Mouse (Mus musculus) Patski (cell line): ENCODE measurements at regions not wholly inside any gene's neighbourhood (a gene's known extent, or its start where the extent isn't known, plus 50 kb on each side); places are given as distances from the start of the nearest gene placed in this dataset.

Experiments
- ATAC-seq: fragments of 100-300 bp; one replicate; pipeline ENCODE4 v1.8.0; 2021
- CTCF ChIA-PET: fragments of 350-600 bp; sonication (Branson Sonifier 250); formaldehyde crosslinking; loops from one replicate; lab custom pipeline; 2022; ENCODE audit warnings: inconsistent platforms; lab: Charles Lee
- POLR2A ChIA-PET: fragments of 350-600 bp; sonication (Branson Sonifier 250); formaldehyde crosslinking; loops from one replicate; lab custom pipeline; 2022; ENCODE audit warnings: antibody characterized with exemption, inconsistent platforms; lab: Charles Lee
- DNase-seq: peaks from one replicate; pipeline ENCODE4 v3.0.0-alpha.2; 2011; ENCODE audit warnings: low read depth, low spot score
- H3K27me3 ChIP-seq: fragments of 371-371 bp; one replicate; pipeline ENCODE4 v1.5.1; 2021
- CTCF ChIP-seq: fragments of 100-300 bp; IDR thresholded peaks from one replicate; pipeline ENCODE4 v1.5.1; 2021
- in situ Hi-C: fragments of 300-500 bp; cut with MboI; formaldehyde crosslinking; loops from 3 replicates; pipeline ENCODE4 v1.11.1; 2018; ENCODE audit warnings: low pct_unique_long_range_greater_than_20kb, mixed read lengths

DNA sequence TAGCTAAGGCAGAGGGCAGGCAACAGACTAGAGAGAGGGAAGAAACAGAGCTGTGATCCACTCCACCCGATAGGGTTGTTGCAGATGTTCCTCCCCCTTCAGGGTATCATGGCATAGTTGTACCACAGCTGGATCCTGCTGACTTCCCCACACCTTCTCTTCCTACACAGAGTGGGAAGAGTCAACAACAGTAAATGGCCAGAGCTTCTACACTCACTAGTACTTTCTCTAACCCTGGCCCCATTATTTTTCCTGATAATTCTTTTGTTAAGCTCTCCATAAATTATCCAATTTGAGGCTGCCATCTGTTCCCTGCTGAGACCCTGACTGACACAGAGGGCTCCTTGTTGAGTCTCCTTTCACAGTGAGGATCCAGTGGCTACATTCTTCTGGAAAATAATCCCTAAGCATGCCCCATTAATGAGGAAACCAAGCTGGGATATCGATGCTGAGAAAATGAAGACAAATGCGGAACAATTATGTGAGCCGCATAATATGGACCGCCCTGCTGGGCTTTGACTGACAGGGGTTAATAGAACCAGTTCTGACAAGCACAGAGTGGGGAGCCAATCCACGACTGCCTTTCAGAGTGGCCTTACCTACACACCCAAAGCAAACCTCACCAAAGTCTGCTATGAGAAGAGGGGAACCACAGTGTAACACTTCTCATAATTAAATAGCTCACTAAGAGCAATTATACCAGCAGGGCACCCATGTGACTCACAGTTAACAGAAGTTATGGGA, 537.7 kb upstream of the Jmjd1c start:
- POLR2A ChIA-PET = no interaction called here
- no peak for TF ChIP-seq CTCF
- CTCF ChIA-PET = interaction anchor here (1.2 to 1.3 kb wide), 2 partner anchors 12 to 19 kb away, joined by 3 to 4 read pairs; no protein-coding TSS in a partner anchor
- no peak for ATAC-seq
- no peak for DNase-seq
- H3K27me3 ChIP-seq = no peaks in the 10 kb centered on the region
- in situ Hi-C loops = no loop called here

- no peak for TF ChIP-seq CTCF
- ATAC-seq (no peak), DNase-seq (no peak)
- ChIA-PET CTCF (no interaction called here), POLR2A (no interaction called here)
- no peaks in the 10 kb centered on the region for H3K27me3 ChIP-seq
- in situ Hi-C loops = no loop called here
These were observed 530.6 kb upstream of the Jmjd1c start for GRCm38 (mm10) chr10:66565374-66565773.

- DNase-seq = no peak
- in situ Hi-C loops = loop anchor here (10.0 kb wide), 1 partner anchor 1820 kb away; no protein-coding TSS in a partner anchor
- peak; percentile 64 for TF ChIP-seq CTCF
- peak; percentile 60 for ATAC-seq
- CTCF ChIA-PET = interaction anchor here (0.9 kb wide), 1 partner anchor 12 kb away, joined by 3 read pairs; no protein-coding TSS in a partner anchor
- POLR2A ChIA-PET = no interaction called here
- no peaks in the 10 kb centered on the region for H3K27me3 ChIP-seq
These were observed 520.9 kb upstream of the Jmjd1c start for GRCm38 (mm10) chr10:66574846-66575535.

GRCm38 (mm10) chr10:66593001-66593400, 502.9 kb upstream of the Jmjd1c start:
- peaks cover 5% of the 10 kb centered on the region for H3K27me3 ChIP-seq
- in situ Hi-C loops = no loop called here
- DNase-seq (no peak), ATAC-seq (no peak)
- CTCF ChIA-PET = no interaction called here
- no peak for TF ChIP-seq CTCF
- POLR2A ChIA-PET = no interaction called here

DNA sequence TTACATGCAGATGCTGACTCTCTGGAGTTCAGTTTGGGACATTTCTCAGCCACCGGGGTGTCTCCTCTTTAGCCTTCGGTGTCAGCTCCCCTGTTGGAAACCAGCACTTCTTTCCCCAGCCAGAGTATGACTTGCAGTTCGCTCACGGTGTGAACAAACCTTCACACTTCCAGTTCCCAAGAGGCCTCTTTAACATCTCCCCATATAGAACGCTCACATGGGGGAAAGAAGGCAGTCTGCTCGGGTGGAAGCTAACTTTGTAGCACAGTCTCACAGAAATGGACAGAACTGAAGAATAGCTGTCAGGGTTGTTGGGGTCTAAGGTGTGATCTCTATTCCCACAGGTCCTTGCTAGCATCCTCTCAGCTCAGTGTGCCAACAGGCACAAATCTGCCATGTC, 502.4 kb upstream of the Jmjd1c start:
- H3K27me3 ChIP-seq = peaks cover 5% of the 10 kb centered on the region
- DNase-seq (no peak), ATAC-seq (no peak)
- in situ Hi-C loops = no loop called here
- POLR2A ChIA-PET = no interaction called here
- CTCF ChIA-PET = no interaction called here
- no peak for TF ChIP-seq CTCF

DNA sequence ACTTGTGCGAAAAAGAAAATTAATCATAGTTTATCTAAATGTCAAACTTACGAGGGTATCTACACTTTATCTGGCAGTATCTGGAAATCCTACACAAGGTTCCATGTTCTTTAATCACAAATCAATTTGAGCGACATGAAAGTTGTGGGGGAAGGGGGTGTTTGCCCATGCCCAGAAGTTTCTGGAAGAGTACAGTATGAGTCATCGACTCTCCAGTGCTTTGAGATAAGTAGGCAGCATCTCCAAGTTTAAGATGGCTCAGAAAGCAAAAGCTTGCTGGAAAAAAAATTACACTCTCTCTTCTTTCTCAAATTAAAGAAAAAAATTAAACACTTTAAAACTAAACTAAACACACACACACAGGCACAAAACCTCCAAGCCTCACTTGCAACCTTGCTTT, 498.0 kb upstream of the Jmjd1c start:
- H3K27me3 ChIP-seq = peaks cover 9% of the 10 kb centered on the region
- ChIA-PET POLR2A (no interaction called here), CTCF (interaction anchor here (0.8 kb wide), 1 partner anchor 25 kb away, joined by 3 read pairs; no protein-coding TSS in a partner anchor)
- in situ Hi-C loops = no loop called here
- ATAC-seq = no peak
- DNase-seq = no peak
- no peak for TF ChIP-seq CTCF

DNA sequence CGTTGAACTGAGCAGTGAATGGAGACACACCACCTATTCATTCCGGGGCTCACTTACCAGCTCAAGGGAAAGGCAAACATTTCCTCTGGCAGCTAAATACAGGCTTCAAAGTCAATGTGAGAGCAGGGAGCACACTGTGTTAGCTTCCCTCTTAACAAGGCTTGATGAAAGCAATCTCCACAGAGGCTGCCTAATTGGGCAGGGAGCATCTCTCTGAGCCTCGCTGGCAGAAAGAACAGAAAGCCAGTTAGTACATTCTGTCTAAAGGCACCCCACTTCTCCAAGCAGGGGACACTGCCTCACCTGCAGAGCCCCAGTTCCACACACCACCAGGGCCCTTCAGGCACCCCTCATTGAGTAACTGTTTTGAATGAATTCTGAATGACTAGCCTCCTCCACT, 488.8 kb upstream of the Jmjd1c start:
- ATAC-seq (no peak), DNase-seq (no peak)
- CTCF ChIA-PET = no interaction called here
- TF ChIP-seq CTCF = no peak
- POLR2A ChIA-PET = no interaction called here
- H3K27me3 ChIP-seq = no peaks in the 10 kb centered on the region
- in situ Hi-C loops = no loop called here

DNA sequence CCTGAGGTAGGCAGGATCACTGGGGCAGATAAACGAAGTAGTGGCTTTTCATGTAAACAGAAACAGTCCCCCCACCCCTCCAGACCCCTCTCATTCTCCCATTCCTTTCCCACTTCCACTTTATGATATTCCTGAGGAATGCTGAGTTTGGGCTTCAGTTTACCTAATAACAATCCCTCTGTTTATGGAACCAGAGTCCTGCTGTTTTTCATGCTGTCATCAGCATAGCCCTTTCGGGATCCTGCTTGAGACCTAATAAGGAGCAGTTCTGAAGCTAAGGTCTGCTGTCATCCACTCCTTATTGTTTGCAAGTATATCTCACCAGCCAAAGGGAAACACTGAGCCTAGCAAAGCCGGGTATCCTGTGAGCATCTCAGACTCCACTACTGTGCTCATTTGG, 479.6 kb upstream of the Jmjd1c start:
- in situ Hi-C loops = no loop called here
- DNase-seq (no peak), ATAC-seq (no peak)
- TF ChIP-seq CTCF = no peak
- H3K27me3 ChIP-seq = peaks cover 3% of the 10 kb centered on the region
- CTCF ChIA-PET = no interaction called here
- POLR2A ChIA-PET = no interaction called here

- POLR2A ChIA-PET = no interaction called here
- DNase-seq (no peak), ATAC-seq (no peak)
- in situ Hi-C loops = no loop called here
- H3K27me3 ChIP-seq = no peaks in the 10 kb centered on the region
- CTCF ChIA-PET = no interaction called here
- TF ChIP-seq CTCF = no peak
These were observed 464.9 kb upstream of the Jmjd1c start for GRCm38 (mm10) chr10:66630996-66631395.

GRCm38 (mm10) chr10:66640890-66641847, 454.8 kb upstream of the Jmjd1c start:
- in situ Hi-C loops = no loop called here
- no peak for TF ChIP-seq CTCF
- ATAC-seq = no peak
- peaks cover 19% of the 10 kb centered on the region for H3K27me3 ChIP-seq
- POLR2A ChIA-PET = no interaction called here
- DNase-seq = no peak
- CTCF ChIA-PET = no interaction called here
